Mouse (Mus musculus) T-helper 17 cell (primary cell): ENCODE results near the gene Dcaf12.

ENCODE experiments used
- in situ Hi-C, 2 experiments: fragments of 300-600 bp; cut with MboI, MseI; formaldehyde crosslinking; loops; 1 replicate in 1 of 2; 2 replicates in 1 of 2; pipeline ENCODE4 v1.15.1; 2025; ENCODE audit warnings: high pct_unique_total_duplicates in 2 of 2

The Dcaf12 gene

GRCm38 (mm10) chr4:41314141-41315129, at the start of gene Dcaf12:
Gene Dcaf12 (minus strand): TSS chr4:41314889.
- in situ Hi-C loops = loop anchor here (5.0 to 25.0 kb wide), 3 partner anchors 33 to 1677 kb away; partner anchors contain the start of genes Smim27 (in 1 of the 2), Topors (in 1 of the 2) and Ubap1 (in 1 of the 2)

- in situ Hi-C loops = no loop called here
Observed at GRCm38 (mm10) chr4:41361059-41361458, 46.4 kb upstream of the Dcaf12 start.

GRCm38 (mm10) chr4:41359358-41359757, 44.7 kb upstream of the Dcaf12 start:
- in situ Hi-C loops = no loop called here

- in situ Hi-C loops = no loop called here
Observed at GRCm38 (mm10) chr4:41358669-41359068, 44.0 kb upstream of the Dcaf12 start.

- in situ Hi-C loops = no loop called here
Observed at GRCm38 (mm10) chr4:41357154-41357553, 42.5 kb upstream of the Dcaf12 start.

- in situ Hi-C loops = no loop called here
Observed at GRCm38 (mm10) chr4:41353265-41353664, 38.6 kb upstream of the Dcaf12 start.

GRCm38 (mm10) chr4:41352758-41353157, 38.1 kb upstream of the Dcaf12 start:
- in situ Hi-C loops = no loop called here

- in situ Hi-C loops = loop anchor here in 1 of 2 experiments (5.0 kb wide), 1 partner anchor 37 kb away; the partner anchor contains the start of gene Dcaf12
Observed at GRCm38 (mm10) chr4:41349199-41349591, 34.5 kb upstream of the Dcaf12 start.

- in situ Hi-C loops = loop anchor here in 1 of 2 experiments (5.0 kb wide), 1 partner anchor 36 kb away; the partner anchor contains the start of gene Dcaf12
Observed at GRCm38 (mm10) chr4:41348584-41349198, 34.0 kb upstream of the Dcaf12 start, which contains the start of gene Ubap1. Gene Ubap1 (plus strand): TSS chr4:41348996.

- in situ Hi-C loops = loop anchor here in 1 of 2 experiments (5.0 kb wide), 1 partner anchor 36 kb away; the partner anchor contains the start of gene Dcaf12
Observed at GRCm38 (mm10) chr4:41347839-41348238, 33.1 kb upstream of the Dcaf12 start.

- in situ Hi-C loops = loop anchor here in 1 of 2 experiments (5.0 kb wide), 1 partner anchor 34 kb away; the partner anchor contains the start of gene Dcaf12
Observed at GRCm38 (mm10) chr4:41346011-41346410, 31.3 kb upstream of the Dcaf12 start.

- in situ Hi-C loops = no loop called here
Observed at GRCm38 (mm10) chr4:41340912-41341550, 26.3 kb upstream of the Dcaf12 start.

GRCm38 (mm10) chr4:41336546-41336945, 21.9 kb upstream of the Dcaf12 start:
- in situ Hi-C loops = no loop called here

- in situ Hi-C loops = no loop called here
Observed at GRCm38 (mm10) chr4:41331698-41332421, 17.2 kb upstream of the Dcaf12 start.

GRCm38 (mm10) chr4:41331085-41331484, 16.4 kb upstream of the Dcaf12 start:
- in situ Hi-C loops = no loop called here

- in situ Hi-C loops = no loop called here
Observed at GRCm38 (mm10) chr4:41329481-41329880, 14.8 kb upstream of the Dcaf12 start.

- in situ Hi-C loops = no loop called here
Observed at GRCm38 (mm10) chr4:41326876-41327275, 12.2 kb upstream of the Dcaf12 start.

GRCm38 (mm10) chr4:41320971-41321370, 6.3 kb upstream of the Dcaf12 start:
- in situ Hi-C loops = loop anchor here in 1 of 2 experiments (25.0 kb wide), 1 partner anchor 1684 kb away; no protein-coding TSS in a partner anchor

- in situ Hi-C loops = loop anchor here in 1 of 2 experiments (10.0 to 25.0 kb wide), 2 partner anchors 1053 to 1681 kb away; partner anchors contain the start of genes Smim27 and Topors
Observed at GRCm38 (mm10) chr4:41318267-41318666, 3.6 kb upstream of the Dcaf12 start.

GRCm38 (mm10) chr4:41315173-41315572, 484 bp upstream of the Dcaf12 start:
- in situ Hi-C loops = loop anchor here in 1 of 2 experiments (10.0 to 25.0 kb wide), 2 partner anchors 1050 to 1678 kb away; partner anchors contain the start of genes Smim27 and Topors
